Mouse (Mus musculus): ENCODE results near the gene 1700074P13Rik.

DNA sequence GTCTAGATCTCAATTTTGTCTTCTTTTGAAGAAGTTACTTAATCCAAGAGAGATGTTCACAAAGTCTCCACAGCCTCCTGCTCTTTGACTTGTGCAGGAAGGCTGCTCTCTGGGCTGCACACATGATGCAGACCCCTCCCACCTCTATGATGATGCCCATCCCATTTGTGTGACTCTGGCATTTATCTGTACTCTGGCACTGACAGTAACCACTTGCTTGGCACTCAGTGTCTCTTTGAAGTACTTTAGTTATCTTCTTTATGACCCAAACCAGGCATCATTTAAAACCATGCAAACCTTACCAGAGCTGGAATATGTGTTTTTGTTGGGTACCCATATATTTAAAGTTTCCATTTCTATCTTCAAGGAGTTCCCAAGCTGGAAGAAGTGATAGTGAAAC is 40.1 kb downstream of the 1700074P13Rik start, which contains the start of gene Prss58:
- TF ChIP-seq CTCF (IDR thresholded peaks at IDR 0.05; ENCODE audit: borderline replicate concordance, control insufficient read depth, extremely low read depth, insufficient read depth, low read length, poor library complexity) (no peak), POLR2A (IDR thresholded peaks at IDR 0.05; ENCODE audit: control insufficient read depth, extremely low read depth, insufficient read depth, low read length, poor library complexity) (no peak)
